Mouse (Mus musculus) erythroblast, embryonic 14.5 days (primary cell): ENCODE results near the gene Fam83g. TPM values are rescaled to one million over a fixed set of nuclear protein-coding genes. Genes with fewer than 3 reads are reported as not detected.

Experiments used
- H3K27me3 ChIP-seq: 2 replicates; pipeline ENCODE4 v1.6.1; 2012; ENCODE audit warnings: inconsistent platforms; ENCODE audit not compliant: control insufficient read depth
- H3K36me3 ChIP-seq: 2 replicates; pipeline ENCODE4 v1.6.1; 2012; ENCODE audit warnings: mild to moderate bottlenecking, inconsistent platforms; ENCODE audit not compliant: control insufficient read depth
- H3K4me1 ChIP-seq: 2 replicates; pipeline ENCODE4 v1.6.1; 2012; ENCODE audit warnings: inconsistent platforms; ENCODE audit not compliant: control insufficient read depth
- H3K4me3 ChIP-seq: replicated peaks from 2 replicates; pipeline ENCODE3; 2012; ENCODE audit warnings: moderate library complexity, mild to moderate bottlenecking, inconsistent platforms
- H3K9me3 ChIP-seq: 2 replicates; pipeline ENCODE4 v1.6.1; 2012; ENCODE audit warnings: low read length, inconsistent platforms, mixed read lengths; ENCODE audit not compliant: control insufficient read depth
- GATA1 ChIP-seq: IDR thresholded peaks from 2 replicates; pipeline ENCODE4 v1.6.1; 2012; ENCODE audit warnings: low read length, inconsistent platforms, mixed read lengths
- TAL1 ChIP-seq: IDR thresholded peaks from 3 replicates; pipeline ENCODE4 v1.6.1; 2012; ENCODE audit warnings: low read length, inconsistent platforms, mixed read lengths
- polyA plus RNA-seq: library from polyadenylated mRNA; stranded (reverse); fragments of >175 nt; gene quantifications from 2 replicates; pipeline ENCODE4 v1.2.3, GENCODE M21; 2012

Gene Fam83g
- polyA plus RNA-seq, 1 experiment: 1.7 TPM

DNA sequence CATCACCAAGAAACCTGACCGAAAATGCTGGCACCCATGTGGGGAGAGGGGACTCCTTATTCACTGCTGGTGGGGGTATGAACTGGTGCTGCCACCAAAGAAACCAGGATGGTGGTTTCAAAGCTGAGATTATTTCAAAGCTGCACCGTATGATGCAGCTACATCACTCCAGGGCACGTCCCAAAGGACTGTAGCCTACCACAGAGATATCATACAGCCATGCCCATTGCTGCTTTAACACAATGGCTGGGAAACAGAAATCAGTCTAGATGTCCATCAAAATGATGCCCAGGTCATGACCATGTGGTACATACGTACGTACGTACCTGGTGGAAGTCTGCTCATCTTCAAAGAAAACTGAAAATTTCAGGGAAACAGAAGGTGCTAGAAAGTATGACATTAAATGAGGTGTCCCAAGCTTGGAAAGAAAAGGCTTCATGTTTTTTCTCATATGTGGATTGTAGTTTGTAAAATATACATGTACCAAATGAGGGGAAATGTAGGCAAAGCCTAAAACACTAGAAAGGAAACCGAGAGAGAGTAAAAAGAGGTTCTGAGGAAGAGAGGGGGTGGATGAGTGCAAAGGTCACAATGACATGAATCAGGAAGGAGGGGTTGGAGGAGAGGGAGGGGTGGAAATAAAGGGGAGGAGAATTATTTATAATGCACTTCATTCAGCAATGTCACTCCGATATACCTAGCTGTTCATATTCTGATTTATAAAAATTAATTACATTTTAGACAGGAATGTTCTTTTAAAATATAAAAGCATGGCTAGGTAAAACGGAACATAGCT, 33.2 kb upstream of the Fam83g start:
- TF ChIP-seq GATA1: no peak
- TF ChIP-seq TAL1: no peak
- no peaks in the 10 kb centered on the region for H3K36me3 ChIP-seq
- no peaks in the 10 kb centered on the region; the same call in 1 of the 2 replicates for H3K27me3 ChIP-seq
- H3K4me1 ChIP-seq: no peaks in the 10 kb centered on the region
- H3K4me3 ChIP-seq: no peak overlapping the region
- no peaks in the 10 kb centered on the region for H3K9me3 ChIP-seq

DNA sequence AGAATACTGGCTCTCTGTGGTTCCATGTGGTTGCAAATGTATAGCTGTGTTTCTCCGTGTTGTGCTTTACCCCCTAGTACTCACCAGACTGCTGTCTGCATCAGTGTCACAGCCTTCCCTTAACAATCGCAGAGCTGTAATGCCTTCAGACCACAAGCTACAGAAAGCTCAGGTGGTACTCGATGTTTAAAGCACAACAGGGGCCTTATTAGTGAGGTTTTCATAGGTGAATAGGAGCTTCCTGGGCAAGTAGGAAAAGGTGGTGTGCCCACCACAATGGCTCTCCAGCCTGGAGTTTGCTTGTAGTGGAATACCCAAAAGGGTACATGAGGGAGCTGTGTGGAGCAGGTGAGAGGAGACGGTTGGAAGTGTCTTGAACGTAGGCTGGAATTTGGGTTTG, 31.7 kb upstream of the Fam83g start:
- Histone ChIP-seq H3K36me3 (no peaks in the 10 kb centered on the region), H3K4me1 (no peaks in the 10 kb centered on the region), H3K27me3 (no peaks in the 10 kb centered on the region; the same call in 1 of the 2 replicates), H3K9me3 (no peaks in the 10 kb centered on the region), H3K4me3 (no peak overlapping the region)
- TF ChIP-seq TAL1 (no peak), GATA1 (no peak)

DNA sequence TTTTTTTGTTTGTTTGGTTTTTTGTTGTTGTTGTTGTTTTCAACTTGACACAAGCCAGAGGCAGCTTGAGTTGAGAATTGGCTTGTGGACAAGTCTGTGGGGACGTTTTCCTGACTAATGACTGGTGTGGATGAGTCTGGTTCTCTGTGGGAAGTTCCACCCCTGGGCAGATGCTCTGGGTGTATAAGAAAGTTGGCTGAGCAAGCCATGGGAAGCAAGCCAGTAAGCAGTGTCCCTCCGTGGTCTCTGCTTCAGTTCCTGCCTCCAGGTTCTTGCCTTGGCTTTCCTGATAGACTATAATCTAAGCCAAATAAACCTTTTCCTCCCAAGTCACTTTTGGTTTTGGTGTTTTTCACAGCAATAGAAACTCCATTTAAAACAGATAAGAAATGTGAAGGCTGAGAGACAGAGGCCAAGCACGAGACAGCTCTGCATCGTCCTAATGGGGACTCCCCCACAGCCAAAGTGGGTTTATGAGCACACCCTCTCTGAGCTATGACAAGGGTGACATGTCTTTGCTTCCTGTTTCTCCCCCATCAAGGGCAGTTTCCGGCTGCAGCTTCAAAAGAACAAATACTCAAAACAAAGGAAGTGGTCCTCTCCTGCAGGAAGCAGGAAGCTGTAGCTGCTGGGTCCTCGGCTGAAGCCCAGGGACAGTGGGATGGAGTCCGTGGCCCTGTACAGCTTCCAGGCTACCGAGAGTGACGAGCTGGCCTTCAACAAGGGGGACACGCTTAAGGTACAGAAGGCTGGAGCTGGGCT, 31.0 kb upstream of the Fam83g start, which contains the start of gene Grap:
Grap (plus strand) TSS at position 580 of the 762 bp plus-strand sequence.
- TF ChIP-seq TAL1 (no peak), GATA1 (no peak)
- H3K4me1 ChIP-seq: no peaks in the 10 kb centered on the region
- no peaks in the 10 kb centered on the region; the same call in 1 of the 2 replicates for H3K27me3 ChIP-seq
- no peaks in the 10 kb centered on the region for H3K36me3 ChIP-seq
- H3K4me3 ChIP-seq: no peak within 1 kb of the TSS
- H3K9me3 ChIP-seq: no peaks in the 10 kb centered on the region

DNA sequence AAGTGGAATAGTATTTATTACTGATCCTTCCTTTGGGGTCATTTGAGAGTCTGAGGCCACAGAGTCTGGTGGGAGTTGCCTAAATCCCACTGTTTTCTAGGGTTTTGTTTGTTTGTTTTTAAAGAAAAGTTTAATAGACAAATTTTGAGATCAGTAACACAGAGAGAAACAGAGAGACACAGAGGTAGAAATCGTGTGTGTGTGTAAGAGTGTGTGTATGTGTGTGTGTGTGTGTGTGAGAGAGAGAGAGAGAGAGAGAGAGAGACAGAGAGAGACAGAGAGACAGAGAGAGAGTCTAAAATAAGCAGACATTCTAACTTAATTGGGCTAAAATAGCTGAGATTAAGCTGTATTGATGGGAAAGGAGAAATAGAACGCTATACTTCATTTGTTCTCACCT, 30.3 kb upstream of the Fam83g start:
- no peaks in the 10 kb centered on the region for H3K27me3 ChIP-seq
- no peaks in the 10 kb centered on the region for H3K36me3 ChIP-seq
- no peak overlapping the region for H3K4me3 ChIP-seq
- no peaks in the 10 kb centered on the region for H3K9me3 ChIP-seq
- TF ChIP-seq GATA1 (no peak), TAL1 (no peak)
- H3K4me1 ChIP-seq: no peaks in the 10 kb centered on the region

DNA sequence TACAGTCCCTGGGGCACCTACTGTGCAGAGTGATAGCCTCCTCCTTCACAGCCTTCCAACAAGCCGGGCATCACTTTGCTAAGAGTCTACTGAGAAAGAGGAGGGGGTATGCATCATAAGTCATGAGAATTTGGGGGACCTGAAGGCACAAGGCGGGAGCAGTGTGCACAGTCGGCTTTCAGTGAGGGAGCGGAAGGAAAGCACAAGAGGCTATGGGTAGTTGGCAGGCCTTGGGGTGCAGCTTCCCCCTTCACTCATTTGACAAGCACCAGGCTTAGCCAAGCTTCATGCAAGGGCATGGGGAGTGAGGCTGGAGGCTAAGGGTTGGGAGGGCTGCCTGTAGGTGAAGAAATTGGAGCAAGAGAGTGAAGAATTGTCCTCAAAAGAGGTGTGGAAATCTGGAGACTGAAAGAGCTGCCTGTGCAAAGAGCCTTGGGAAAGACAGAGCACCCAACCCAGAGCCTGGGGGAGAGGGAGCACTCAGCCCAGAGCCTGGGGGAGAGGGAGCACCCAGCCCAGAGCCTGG, 29.0 kb upstream of the Fam83g start:
- no peak for TF ChIP-seq TAL1
- no peak for TF ChIP-seq GATA1

DNA sequence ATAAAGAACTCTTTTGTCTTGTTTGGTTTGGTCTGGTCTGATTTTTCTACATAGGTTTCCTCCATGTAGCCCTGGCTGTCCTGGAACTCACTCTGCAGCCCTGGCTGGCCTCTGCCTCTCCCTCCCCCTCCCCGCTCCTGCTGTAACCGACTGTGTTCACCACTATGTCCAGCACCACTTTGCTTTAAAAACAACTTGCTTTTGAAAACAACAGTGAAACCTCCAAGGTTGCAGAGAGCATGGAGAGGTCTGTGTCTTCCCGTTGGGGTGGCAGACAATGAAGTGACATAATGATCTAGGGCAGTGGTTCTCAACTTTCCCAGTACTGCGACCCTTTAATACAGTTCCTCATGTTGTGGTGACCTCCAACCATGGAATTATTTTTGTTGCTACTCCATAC, 28.2 kb upstream of the Fam83g start:
- TF ChIP-seq GATA1 (no peak), TAL1 (no peak)
- Histone ChIP-seq H3K4me3 (no peak overlapping the region), H3K4me1 (no peaks in the 10 kb centered on the region)

More for the DNA sequence above, 29.0 kb upstream of the Fam83g start:
- no peaks in the 10 kb centered on the region for H3K36me3 ChIP-seq
- H3K9me3 ChIP-seq: no peaks in the 10 kb centered on the region
- H3K27me3 ChIP-seq: no peaks in the 10 kb centered on the region
- no peaks in the 10 kb centered on the region for H3K4me1 ChIP-seq
- H3K4me3 ChIP-seq: no peak overlapping the region

DNA sequence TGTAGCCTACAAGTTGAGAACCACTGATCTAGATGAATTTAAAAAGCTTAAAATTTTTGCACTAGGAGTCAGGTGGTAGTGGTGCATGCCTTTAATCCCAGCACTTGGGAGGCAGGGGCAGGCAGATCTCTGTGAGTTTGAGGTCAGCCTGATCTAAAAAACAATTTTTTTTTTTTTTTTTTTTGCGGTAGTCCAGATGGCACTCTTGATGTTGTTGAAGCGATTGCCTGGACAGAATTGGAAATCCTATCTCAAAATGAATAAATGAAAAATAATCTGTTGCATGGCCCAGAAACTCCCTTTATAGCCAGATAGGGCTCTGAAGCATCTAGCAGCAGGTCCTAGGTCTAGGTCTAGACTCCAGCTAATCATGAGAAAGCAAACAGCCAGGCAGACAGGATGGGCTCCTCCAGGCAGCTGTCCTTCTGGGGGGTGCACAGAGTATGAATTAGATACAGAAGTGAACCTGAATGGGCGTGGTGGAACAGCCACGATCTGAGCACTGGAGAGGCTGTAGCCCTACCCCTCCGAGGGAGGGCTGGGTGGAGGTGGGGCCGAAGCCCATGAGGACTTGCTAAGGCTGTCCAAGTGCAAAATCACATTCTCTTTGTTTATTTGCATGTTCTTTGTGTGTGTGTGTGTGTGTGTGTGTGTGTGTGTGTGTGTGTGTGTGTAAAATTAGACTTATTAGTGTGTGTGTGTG, 27.6 kb upstream of the Fam83g start:
- Histone ChIP-seq H3K36me3 (no peaks in the 10 kb centered on the region), H3K27me3 (no peaks in the 10 kb centered on the region), H3K4me3 (no peak overlapping the region), H3K9me3 (no peaks in the 10 kb centered on the region), H3K4me1 (no peaks in the 10 kb centered on the region)
- TF ChIP-seq TAL1: no peak
- no peak for TF ChIP-seq GATA1

More for the DNA sequence above, 28.2 kb upstream of the Fam83g start:
- H3K9me3 ChIP-seq: no peaks in the 10 kb centered on the region
- no peaks in the 10 kb centered on the region for H3K36me3 ChIP-seq
- H3K27me3 ChIP-seq: no peaks in the 10 kb centered on the region

DNA sequence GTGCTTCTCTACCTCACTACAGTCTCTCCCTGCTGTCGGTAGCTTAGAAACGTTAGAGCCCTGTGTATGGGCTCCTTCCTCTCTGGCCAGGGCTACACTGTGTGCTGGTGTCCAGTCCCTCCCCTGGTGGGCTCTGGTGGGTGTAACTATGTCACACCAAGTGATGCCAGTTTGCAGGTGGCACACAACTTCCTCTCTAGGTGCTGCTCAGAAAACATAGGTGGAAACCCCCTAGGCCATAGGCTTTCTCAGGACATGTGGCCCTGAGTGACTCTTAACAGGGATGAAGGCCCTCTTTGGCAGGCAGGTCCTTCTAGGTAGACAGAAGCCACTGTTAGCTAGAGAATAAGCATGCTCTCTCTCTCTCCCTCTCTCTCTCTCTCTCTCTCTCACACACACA, 26.5 kb upstream of the Fam83g start:
- TF ChIP-seq TAL1 (no peak), GATA1 (no peak)
- H3K36me3 ChIP-seq: no peaks in the 10 kb centered on the region
- no peaks in the 10 kb centered on the region for H3K9me3 ChIP-seq
- H3K27me3 ChIP-seq: no peaks in the 10 kb centered on the region
- no peak overlapping the region for H3K4me3 ChIP-seq
- H3K4me1 ChIP-seq: no peaks in the 10 kb centered on the region

DNA sequence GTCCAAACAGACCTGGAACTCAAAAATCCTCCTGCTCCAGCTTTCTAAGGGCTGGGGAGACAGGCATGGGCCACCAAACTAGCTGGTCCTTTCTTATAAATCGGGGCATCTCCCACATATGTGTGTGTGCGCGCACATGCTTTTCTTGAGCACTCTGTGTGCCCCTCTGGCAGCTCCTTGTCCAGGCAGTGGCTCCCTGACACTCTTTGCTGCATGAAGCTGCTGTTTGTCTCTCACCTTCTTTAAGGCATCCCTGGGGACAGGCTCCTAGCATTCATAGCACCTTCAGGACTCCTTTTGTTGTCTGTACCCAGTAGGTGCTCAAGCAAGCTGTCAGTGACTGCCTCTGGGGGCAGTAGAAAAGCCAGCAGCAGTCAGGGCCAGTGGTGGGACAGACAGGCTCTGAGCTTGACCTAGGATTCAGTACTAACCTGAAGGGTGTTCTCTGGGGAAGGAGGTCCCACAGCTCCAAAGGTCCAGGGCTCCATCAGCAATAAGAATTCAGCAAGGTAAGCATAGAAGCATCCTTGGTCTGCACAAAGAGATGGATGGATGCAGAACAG, 25.4 kb upstream of the Fam83g start:
- Histone ChIP-seq H3K27me3 (no peaks in the 10 kb centered on the region), H3K36me3 (no peaks in the 10 kb centered on the region), H3K4me3 (no peak overlapping the region), H3K9me3 (no peaks in the 10 kb centered on the region), H3K4me1 (no peaks in the 10 kb centered on the region)
- TF ChIP-seq TAL1 (no peak), GATA1 (no peak)
